Mouse (Mus musculus) cerebellum, adult 11-12 months (tissue): ENCODE measurements around the gene Clrn3.
"Not testable (repeated sequence)": the region's sequence is repeated elsewhere in the genome, so short reads cannot be mapped to it uniquely, and the experiment has no call there.

ENCODE experiments used
- DNase-seq: peaks from one replicate; pipeline ENCODE4 v3.0.0; 2022

The Clrn3 gene

DNA sequence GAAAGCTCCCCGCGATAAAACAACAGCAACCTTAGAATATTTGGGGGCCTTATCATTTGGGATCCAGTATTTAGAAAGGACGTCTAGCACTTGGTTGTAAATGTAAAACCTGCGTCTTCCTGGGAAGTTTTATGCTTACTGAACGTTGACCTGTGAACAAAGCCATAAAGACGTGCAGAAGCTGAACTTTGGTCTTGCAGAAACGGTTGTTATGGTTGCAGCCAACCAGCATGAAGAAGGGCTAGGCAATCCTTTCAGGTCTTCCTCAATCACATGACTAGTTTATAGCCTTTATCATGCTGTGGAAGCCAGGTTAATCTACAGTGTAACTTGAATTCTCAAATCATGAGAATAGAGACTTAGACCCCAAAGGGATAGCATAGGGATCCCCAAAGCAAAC is at the start of gene Clrn3:
TSS of gene Clrn3 (minus strand) at position 140 of the 400 bp plus-strand sequence.
- DNase-seq: no peak

DNA sequence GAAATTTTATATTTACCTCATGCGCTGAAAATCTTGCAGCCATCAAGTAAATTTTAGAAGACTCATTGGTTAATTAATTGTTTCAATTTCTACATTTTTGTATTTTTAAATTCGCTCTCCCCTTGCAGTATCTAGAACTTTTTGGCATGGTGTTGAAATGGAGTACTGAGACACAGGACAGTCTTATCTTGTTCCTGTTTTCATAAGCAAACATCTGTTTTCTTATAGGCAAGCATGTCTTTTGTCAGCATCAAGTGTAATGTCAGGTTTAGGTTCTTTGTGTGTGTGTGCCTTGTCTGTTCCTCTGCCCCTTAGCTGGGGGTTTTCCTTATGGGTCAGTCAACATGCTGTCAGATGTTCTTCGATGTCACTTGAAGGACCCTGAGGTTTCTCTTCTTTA is 47.9 kb upstream of the Clrn3 start:
- no peak for DNase-seq

- DNase-seq: not testable (repeated sequence)
Measured at GRCm38 (mm10) chr7:135575319-135576069, 47.0 kb upstream of the Clrn3 start.

DNA sequence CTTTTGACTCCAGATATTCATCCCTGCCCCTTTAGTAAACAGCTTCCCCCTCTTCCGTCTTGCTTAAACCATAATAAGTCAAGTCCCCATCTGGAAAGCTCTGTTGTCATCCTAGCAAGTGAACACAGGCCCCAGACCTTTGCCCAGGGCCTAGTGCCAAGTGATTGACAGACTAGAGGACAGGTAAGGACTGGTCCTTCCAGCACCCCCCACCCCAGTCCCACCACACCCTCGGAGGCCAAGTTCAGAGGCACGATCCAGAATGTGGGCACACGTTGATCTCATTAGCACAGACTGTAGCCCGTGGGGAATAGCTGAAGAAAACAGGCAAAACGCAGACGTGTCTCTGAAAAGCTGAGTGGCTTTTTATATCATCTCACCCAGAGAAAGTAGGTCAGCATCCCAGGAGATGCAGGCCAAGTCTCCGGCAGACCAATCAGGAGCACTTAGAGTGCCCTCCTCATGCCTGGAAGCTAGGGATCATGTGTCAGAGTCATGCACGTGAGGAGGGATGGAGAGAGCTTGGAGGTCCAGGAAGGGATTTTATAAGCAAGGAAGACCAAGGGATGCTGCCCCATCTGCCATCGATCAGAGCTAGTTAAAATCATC is 43.6 kb upstream of the Clrn3 start:
- DNase-seq: peak; percentile 84

DNA sequence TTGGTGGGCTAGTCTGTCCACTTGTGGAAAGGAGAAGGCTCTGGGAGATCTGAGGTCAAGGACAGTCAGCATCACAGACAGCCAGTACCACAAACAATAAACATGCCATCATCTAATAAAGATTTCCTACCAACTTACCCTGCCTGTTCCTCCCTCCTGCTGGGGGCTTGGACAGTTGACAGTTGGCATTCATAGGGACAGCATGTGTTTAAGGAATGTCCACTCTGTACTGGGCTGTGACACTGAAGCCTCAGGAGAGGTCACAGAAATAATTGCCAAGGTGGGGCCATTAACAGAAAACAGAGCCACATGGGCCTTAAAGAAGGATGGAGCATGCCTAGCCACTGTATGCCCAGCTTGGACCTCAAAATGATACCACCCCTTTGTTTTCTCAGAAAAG is 42.9 kb upstream of the Clrn3 start:
- peak; percentile 85 for DNase-seq

DNA sequence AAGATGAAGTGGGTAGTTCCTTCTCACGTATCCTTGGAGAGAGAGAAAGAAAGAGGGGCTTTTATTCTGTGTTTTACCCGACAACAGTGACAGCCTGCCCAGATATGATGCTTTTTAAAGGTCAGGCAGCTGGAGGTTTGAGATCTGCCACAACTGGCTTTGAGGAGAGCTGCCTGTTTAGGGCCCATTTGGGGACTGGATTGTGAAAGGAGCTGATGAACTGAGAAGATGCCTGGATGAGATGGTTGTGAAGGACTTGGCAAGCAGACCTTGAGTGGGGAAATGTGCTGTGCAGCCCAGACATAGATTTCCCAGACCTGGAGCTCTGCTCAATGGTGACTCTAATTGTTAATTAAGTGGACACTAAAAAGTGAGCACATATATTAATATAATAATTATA is 40.1 kb upstream of the Clrn3 start:
- no peak for DNase-seq

DNA sequence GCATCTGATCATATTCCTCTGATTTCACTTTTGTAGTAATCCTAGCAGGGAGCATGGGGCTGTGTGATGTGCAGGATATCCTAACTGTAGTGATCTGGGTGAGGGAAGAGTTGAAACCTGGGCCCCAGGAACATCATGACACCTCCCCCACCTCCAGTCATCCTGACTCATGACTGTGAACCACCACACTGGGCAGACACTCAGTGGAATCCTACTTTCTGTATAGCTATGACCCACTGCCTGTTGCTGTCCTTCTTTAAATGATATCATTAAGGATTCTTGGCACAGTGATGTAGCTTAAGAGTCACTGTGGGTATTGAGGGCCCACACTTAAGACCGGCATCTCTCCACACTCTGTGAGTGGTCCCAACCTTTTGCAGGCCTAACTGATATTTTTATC is 39.1 kb upstream of the Clrn3 start:
- DNase-seq: no peak

DNA sequence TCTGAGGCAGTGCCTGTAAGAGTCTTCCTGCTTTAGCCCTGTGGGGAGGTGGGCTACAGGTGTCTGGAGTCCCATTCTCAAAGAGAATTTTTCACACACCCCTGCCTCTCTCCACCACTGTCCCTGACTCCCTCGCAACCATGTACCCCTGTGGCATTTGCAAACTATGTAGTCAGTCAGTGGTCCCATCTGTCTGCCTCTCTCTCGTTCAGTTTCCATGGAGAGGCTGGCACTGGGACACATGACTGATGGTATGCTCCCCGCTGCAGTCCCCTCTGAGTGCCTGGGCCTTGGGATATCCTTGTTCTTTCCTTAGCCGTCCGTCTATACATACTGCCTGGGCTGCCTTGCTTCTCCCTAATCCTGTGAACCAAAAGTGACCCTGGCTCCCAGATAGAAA is 37.6 kb upstream of the Clrn3 start:
- DNase-seq: no peak

DNA sequence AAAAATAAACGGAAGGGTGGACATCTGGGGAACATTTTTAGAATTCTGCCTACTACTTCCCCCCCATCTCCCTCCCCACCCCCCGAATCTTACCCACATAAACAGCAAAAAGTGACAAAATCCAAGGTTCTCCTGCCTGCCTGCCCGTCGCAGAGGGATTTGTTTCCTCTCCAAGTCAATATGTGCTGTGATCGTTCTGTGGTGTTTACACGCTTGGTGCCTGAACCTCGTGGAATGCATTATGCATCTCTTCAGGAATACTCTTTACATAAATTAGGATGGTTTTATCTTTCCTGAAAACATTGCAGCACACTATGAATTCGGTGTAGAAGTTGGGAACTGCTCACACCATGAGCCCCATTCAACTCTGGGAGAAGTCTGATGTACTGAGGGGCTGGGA is 35.6 kb upstream of the Clrn3 start:
- no peak for DNase-seq

- no peak for DNase-seq
Measured at GRCm38 (mm10) chr7:135560280-135560679, 31.8 kb upstream of the Clrn3 start.

DNA sequence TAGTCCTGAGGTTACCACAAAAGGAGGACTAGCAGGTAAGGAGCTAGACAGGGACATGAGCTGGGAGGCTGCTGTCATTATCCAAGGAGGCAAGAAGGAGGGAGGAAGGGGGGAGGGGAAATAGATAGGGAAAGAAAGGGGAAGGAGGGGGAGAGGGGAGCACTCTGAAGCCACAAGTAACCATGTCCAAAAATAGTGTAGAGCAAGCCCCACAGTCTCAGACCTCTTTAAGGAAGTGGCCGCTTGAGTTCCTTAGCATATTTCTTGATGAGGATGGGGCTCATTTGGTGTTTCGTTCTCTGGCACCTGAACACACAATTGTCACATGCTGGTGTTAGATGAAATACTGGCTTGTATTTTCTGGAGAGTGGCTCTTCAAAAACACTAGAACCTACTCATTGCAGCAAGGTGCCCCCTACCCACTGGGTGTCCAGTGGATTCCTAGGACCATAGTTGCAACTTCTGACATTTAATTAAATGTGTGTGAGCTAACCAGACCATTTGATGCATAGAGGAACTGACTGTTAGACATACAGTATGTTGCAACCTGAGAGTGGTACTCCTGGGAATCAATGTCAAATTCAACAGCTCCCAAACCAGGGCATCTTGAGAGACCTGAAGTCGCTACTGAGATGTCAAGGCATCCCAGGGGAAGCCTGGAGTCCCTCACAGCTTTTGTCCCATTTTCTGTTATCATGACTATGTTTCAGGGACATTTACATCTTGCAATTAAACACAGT is 28.4 kb upstream of the Clrn3 start:
- DNase-seq: no peak

GRCm38 (mm10) chr7:135553550-135553949 is 25.1 kb upstream of the Clrn3 start:
- DNase-seq: no peak

GRCm38 (mm10) chr7:135551547-135551946 is 23.1 kb upstream of the Clrn3 start:
- no peak for DNase-seq

DNA sequence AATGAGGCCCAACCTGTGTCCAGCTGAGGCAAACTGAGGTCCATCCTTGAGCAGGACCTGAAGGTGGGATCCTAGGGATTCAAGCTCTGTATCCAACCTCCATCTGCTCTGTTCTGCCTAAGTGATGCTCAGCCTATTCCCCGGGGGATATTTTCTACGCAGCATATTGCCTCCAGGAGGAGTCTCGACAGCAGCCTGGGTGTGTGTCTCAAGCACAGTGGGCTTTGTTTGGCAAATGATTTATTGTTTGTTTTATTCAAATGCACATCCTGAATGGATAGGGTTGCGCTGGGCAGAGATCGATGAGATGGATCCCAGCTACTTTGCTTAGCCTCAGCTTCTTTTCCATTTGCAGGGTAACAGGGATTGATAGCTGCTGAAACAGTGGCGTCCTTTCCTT is 20.0 kb upstream of the Clrn3 start:
- no peak for DNase-seq

- DNase-seq: no peak
Measured at GRCm38 (mm10) chr7:135546530-135546929, 18.1 kb upstream of the Clrn3 start.

DNA sequence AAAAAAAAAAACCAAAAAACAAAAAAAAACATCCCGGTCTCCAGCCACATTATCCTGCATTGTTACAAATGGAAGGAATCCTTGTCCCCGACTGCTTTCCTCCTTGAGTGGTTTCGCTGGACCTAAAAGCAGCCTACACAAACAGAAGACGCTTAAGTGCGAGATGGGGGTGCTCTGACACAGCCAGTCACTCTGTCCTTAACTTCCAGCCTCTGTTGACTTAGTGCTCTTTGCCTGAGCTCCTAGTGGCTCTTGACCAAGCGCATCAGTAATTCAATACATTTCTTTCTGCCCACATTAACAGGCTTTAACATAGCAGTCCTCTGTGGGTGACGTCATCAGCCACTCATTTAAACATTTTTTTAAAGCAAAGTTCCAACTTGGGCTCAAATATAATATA is 17.5 kb upstream of the Clrn3 start:
- no peak for DNase-seq

GRCm38 (mm10) chr7:135544321-135544720 is 15.9 kb upstream of the Clrn3 start:
- DNase-seq: no peak

DNA sequence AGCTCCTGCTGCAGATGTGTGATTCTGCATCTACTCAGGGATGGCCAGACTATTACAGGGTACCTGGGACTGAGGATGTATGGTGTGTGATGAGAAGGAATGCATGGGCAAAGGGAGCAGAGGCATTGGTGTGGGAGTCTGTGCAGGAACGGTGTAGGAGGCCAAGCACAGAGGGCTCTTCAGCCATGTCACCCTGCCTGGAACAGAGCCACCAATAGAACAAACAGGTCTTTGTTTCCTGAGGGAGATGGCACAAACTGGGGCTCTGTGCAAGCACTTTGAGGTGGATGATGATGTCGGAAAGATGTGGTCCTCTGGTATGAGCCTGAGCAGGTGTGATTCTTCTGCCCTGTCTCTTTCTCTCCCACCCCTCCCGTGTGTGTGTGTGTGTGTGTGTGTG is 14.6 kb upstream of the Clrn3 start:
- no peak for DNase-seq

DNA sequence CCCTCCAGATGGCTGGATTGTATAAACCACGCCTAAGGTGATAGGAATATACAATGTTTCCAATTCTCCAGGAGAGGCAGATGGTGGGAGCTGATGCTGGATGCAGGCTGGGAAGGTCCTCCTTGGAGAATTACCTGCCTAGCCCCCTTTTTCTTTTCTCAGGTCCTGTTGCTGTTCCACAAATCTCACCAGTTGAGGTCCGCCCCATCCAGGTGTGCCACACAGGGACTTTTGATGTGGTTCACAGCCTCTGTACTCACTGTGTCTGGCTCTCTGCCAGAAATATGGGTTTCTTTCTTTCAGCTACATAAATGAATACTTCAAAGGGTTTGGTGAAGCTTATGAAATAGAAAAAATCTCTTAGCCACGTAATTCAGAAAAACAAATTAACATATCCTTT is 13.8 kb upstream of the Clrn3 start:
- DNase-seq: no peak

GRCm38 (mm10) chr7:135539429-135539828 is 11.0 kb upstream of the Clrn3 start:
- no peak for DNase-seq

DNA sequence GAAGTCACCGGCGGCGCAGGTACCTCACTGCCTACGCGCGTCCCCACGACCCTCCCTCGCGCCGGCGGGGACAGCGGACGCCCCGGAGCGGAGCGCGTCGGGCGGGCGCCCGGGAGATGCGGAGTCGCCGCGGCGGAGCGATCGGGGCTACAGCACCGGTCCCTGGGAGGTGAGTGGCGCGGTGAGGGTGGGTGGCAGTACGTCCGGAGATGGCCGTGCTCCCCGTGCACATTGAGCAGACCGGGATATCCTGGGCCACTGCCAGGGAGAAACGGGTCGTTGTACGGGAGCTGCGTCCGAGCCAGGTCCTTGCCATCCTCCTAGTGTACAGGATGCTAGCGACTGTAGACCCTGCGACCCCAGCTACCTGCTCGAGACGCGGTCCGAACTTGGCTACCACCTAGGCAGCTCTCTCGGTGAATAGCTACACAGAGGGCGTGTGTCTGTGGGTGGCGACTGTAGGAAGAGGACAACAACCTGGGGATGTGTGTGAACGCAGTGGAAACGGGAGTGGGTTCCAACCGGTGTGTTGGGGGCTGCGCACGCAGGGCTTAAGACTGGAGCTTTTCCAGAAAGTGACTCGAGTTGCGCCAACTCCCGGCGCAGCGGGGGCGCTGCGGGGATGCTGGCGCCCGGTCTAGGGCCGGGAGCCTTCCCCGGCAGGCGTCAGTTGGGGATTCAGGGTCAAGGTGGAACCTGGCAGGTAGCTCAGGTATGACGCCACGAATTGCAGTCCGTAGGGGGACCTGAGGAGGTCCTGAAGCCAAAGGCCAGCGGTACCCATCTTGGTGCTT is 9.7 kb upstream of the Clrn3 start:
- DNase-seq: peak; percentile 80

DNA sequence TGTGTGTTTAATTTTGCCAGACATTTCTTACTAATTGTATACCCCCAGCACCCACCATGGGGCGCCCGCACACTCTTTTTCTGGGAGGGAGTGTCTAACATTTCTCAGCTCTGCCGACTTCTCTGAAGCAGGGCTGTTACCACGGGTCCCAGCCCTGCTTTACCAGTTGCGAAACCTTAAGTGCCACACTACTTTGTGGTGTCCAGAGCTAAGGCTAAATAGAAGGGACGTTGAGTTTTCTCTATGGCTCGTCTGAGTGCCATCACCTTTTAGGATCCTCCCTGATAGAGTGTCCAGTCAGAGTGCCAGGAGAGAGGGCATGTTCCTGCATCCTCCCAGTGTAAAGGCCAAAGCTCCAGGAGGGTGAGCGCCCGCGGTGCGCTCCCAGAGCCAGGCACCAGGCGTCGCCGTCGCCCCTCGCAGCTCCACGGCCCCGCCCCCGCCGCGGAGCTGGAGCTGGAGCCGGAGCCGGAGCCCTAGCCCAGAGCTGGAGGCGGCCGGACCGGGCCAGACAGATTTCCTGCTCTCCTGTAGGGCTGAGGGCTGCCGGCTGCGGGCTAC is 9.0 kb upstream of the Clrn3 start, which contains the start of gene Ptpre:
TSS of gene Ptpre (plus strand) at position 141 of the 561 bp plus-strand sequence.
- DNase-seq: peak; percentile 89

DNA sequence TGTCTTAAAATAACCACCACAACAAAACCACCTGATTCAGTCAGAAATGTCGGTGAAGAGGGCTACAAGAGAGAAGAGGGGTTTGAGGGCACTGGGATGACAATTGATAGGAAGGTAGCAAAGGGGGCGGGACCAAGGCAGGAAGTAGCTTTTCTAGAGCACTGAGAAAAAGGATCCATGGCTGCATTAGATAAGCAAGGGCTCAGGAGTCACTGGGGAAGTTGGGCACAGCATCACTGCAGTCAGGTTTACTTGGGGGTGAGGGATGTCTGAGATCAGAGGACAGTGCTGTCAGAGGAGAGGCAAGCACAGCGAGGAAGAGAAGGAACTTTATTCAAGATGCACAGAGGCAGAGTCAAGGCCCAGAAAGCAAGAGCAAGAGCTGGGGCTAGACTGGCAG is 7.5 kb upstream of the Clrn3 start:
- no peak for DNase-seq
